Mouse (Mus musculus): ENCODE results near the gene Arhgap15.

DNA sequence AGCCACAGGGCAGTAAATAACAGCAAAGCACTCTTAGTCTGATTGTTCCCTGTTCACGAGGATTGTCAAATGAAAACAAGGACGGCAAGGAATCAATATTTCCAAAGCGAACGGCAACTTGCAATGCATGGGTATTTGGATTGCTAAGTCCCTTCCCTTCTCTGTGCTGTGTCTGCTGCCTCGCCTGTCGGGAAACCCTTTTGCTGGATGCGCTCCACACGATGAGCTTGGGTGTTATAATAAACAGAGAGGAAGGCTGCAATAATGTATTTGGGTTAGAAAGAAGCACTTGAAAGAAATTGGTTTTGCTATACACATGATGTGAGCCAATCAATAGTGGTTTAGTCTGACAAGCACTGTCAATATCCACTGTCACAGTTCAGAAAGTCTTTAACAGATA lies 357.7 kb downstream of the Arhgap15 start:
- no peak for TF ChIP-seq CTCF (IDR thresholded peaks at IDR 0.05; ENCODE audit: low read depth, low read length)
- no peak for TF ChIP-seq POLR2A (IDR thresholded peaks at IDR 0.05; ENCODE audit: borderline replicate concordance, low read depth, low read length)

Data from bone marrow macrophage, adult 2 months (primary cell).